In genomic region chr10:67801619-67802018, GRCm38 (mm10) we compare ENCODE assay signal across 26 mouse cellular contexts.
"Had no signal": no experiment of that assay in that cellular context is flagged by ENCODE, and none has a peak within 500 bp of the region (broad histone marks: within the 10 kb centered on the region; RNA-seq: fewer than 3 reads in every experiment).

No protein-coding gene starts in this region.

- ATAC-seq: hindbrain, embryonic 16.5 days; inflammation-experienced regulatory T-cells, adult 6 months; intestine, embryonic 15.5 days; intestine, postnatal 0 days had no signal

- H3K27ac ChIP-seq: gastrocnemius, adult 2 months; heart, adult 2 months; hindbrain, embryonic 10.5 days; hindbrain, embryonic 12.5 days; hindbrain, embryonic 14.5 days; intestine, embryonic 15.5 days; layer of hippocampus, adult 2 months; left cerebral cortex, adult 2 months; limb, embryonic 10.5 days; limb, embryonic 12.5 days had no signal

- H3K27me3 ChIP-seq: hindbrain, embryonic 12.5 days; intestine, embryonic 15.5 days; limb, embryonic 12.5 days had no signal

- H3K36me3 ChIP-seq: hindbrain, embryonic 10.5 days; hindbrain, embryonic 12.5 days; intestine, embryonic 15.5 days; limb, embryonic 10.5 days; limb, embryonic 12.5 days had no signal

- H3K9ac ChIP-seq: hindbrain, embryonic 12.5 days; hindbrain, embryonic 14.5 days; intestine, embryonic 15.5 days; limb, embryonic 12.5 days had no signal

- DNase-seq: gastrocnemius, adult 2 months; gastrocnemius, postnatal 10 days; gastrocnemius, postnatal 25 days; heart, adult 11 months; heart, adult 2 months; heart, postnatal 10 days; heart, postnatal 4 days; kidney, adult 18-20 months; kidney, adult 8-10 months; kidney, postnatal 10 days; kidney, postnatal 25 days; kidney, postnatal 4 days; liver had no signal

- H3K4me2 ChIP-seq: heart, embryonic 11.5 days; hindbrain, embryonic 12.5 days; hindbrain, embryonic 14.5 days; intestine, embryonic 15.5 days; limb, embryonic 12.5 days; liver, embryonic 11.5 days had no signal

- H3K9me3 ChIP-seq: hindbrain, embryonic 10.5 days; hindbrain, embryonic 12.5 days; intestine, embryonic 15.5 days; limb, embryonic 10.5 days; limb, embryonic 12.5 days had no signal

- H3K4me3 ChIP-seq: gastrocnemius, adult 2 months; heart, adult 2 months; hindbrain, embryonic 10.5 days; hindbrain, embryonic 12.5 days; intestine, embryonic 15.5 days; layer of hippocampus, adult 2 months; left cerebral cortex, adult 2 months; limb, embryonic 10.5 days; limb, embryonic 12.5 days had no signal

- H3K4me1 ChIP-seq: intestine, embryonic 15.5 days; limb, embryonic 10.5 days; limb, embryonic 12.5 days had no signal
